Mouse (Mus musculus) A20 (cell line): ENCODE results near the gene Snrpf.

Experiments used
- DNase-seq: peaks from one replicate; pipeline ENCODE4 v3.0.0-alpha.2; 2011; ENCODE audit warnings: low read depth, low spot score

The Snrpf gene

DNA sequence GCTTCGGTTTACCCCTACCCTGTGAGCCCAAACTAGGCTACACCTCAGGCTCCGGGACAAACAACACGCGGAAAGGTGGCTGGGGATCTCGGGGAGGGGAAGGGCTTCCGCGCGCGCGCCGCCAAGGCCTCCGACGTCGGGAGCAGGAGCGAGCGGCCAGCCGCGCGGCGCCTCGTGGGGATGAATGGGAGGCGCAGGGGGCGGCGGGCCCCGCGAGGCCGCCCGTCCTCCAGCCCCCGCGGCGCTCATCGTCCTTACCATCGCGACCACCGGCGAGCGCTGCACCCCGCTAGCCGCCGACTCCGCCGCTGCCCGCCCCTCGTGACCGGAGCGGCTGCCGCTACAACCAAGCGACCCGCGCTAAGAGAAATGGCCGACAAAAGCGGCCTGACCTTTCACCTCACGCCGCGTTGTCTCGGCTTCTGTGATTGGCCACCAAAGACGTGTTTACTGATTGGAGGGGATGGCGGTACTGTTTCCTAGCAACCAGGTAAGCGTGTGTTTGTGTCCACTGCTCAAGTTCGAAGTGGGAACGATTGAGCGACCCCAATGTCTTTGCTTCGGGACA, at the start of gene Snrpf:
TSS of gene Snrpf (minus strand) at position 426 of the 568 bp plus-strand sequence.
- DNase-seq, result peak; percentile 95

DNA sequence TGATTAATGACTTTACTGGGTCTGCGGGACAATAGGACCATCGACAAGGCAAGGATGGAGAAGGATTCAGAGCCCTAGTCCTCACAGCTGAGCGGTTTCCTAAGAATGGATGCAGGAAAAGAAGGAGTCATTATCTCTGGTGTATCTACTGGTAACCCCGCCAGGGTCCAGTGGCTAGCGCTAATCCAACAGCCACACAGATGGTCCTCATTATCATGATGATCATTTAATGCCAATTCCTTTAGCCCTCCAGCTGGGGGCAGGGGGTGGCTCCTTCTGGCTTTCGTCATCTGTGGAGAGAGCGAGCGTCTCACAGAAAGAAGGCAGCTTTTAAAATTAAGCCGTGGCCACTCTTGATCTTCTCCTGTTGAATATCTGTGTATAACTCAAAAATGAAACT, 46.4 kb upstream of the Snrpf start:
- no peak for DNase-seq

DNA sequence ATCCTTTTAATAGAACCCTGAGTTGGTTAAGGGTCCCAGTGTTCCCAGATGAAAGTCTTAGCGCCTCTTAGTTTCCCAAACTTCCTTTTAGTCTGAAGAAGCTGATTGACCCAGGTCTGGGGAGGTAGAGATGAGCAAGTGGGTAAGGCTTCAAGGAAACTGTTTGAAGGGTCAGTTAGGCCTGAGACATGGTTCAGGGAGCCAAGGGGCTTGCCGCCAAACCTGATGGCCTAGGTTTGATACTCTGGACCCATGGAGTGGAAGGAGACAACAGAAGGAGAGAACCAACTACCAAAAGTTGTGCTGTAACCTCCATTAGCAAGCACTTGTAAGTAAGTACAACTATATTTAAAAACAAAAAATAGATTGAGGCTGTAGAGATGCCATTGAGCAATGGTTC, 44.5 kb upstream of the Snrpf start:
- no peak for DNase-seq

DNA sequence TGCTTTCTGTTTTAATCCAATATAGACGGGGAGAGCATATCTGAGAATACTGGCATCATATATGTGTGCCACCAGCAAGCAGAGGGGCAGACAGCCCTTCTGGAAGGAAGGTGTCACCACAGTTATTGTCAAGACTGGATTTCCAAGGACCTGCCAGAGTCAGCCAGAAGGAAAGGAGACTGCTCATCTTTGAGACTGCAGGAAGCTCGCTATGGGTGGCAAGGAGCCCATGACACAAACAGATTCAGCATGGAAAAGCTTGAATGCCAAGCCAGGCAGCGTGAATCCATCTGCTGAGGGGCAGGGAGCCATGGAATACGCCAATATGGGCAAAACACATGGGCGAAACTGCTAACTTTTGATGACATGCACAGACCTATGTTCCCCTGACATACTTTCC, 44.1 kb upstream of the Snrpf start:
- no peak for DNase-seq

DNA sequence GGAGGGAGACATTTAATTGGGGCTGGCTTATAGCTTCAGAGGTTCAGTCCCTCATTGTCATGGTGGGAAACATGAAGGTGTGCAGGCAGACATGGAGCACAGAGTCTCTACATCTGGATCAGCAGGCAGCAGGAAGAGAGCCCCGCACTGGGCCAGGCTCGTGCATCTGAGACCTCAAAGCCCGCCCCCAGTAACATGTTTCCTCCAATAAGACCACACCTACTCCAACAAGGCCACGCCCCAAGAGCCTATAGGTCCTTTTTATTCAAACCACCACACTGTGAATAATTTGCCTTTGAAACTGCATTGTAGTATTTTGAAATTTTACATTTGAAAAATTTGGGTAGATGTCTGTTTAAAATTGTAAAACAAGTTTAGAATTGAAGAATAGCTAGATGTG, 42.6 kb upstream of the Snrpf start:
- no peak for DNase-seq

DNA sequence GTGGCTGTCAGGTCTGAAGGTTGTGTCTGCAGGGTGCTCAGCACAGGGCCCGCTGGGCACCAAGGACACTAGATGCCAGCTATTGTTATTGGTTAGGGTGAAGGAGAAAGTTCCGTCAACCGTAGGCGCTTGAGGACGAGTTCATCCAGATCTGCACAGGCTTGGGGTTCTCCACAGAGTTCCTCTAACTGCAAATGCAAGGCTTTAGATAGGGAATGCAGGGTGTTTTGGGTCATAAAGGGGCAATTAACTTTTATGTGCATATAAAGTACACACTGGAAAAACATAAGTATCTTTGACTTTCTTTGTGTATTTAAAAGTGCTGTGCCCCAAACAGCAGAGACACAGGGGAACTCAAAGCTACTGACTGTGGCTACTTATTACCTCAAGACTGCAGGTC, 40.8 kb upstream of the Snrpf start:
- no peak for DNase-seq

DNA sequence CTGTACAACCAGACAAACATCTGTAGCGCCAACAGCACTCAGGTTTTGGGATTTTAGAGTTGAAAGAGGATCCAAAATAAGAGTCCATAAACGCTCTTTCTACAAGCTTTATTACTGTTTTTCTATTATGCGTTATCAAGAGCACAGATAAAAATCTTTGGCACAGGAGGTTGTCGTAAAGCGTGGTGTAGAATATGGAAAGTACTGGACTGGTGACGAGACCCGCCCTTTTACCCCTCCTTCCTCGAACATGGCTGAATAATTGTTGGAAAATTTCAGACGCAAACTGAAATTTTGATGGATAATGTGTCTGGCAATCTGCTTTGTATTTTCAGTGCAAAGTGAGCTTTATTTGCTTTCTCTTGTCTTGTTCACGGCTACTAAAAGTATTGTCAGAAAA, 34.6 kb upstream of the Snrpf start:
- DNase-seq, result no peak

DNA sequence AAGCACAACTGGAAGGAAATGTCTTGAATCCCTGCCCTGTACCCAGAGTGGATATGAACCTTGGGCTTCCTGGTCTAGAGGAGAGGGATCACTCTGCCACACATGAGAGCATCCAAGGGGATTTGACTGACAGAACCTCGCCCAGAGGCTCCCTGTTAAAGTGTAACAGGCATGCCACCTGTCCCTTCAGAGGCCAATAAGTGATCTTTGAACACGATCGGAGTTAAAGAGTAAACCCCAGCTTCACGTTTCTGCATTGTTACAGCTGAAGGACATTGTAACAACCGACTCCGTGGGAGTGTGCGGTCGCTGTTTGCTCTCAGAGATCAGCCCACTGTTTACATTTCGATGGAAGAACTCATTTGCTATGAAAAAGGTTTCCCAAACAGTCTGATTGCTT, 34.2 kb upstream of the Snrpf start:
- peak; percentile 0 for DNase-seq

DNA sequence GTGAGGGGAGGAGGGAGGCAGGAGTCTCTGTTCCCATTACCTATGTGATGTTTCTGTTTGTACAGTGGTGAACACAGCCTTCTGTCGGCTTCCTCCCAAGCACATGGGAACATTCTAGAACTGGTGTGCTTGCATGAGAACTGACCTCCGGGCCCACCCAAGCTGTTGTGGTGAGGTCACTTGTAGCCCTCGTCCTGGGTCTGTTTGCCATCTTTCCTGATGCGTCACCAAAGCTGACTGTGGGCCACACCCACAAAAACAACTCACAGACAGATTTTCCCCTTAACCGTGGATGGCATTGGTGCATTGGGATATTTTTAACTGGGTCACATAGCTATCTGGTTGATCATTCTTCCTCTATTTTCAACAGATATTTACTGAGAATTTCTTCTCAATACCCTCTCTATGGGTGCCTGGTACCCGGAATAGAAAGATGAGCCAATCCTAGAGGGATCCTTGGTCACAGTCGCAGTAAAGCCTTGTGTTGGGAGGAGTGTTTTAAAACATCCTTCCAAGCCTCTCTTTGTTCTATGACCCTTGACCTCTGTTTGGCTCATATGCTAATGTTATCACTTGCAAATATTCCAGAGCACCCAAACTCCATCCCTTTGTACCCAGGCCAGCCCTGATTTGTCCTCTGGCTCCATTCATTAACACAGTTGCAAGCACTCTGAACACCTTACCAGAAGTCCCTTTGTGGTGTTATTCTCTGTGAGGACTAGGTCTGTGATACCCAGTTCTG, 31.1 kb upstream of the Snrpf start:
- no peak for DNase-seq

DNA sequence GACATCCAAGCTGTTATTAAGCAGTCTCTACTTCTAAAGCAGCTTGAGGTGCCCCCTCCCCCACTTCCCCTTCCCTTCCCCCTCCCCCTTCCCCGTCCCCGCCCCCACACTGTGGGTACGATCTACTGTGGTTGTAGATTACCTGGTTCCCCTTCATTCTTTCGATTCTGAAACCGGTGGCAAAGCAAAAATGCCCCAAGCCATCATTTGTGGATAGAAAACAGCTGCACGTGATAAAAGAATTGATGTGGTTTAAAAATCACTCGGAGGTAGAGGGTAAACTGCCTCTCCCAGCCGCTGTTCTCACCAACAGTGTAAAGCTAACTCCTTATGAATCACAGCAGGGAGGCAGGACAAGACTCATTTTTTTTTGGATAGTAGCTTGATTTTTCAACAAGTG, 25.3 kb upstream of the Snrpf start:
- DNase-seq, result no peak

DNA sequence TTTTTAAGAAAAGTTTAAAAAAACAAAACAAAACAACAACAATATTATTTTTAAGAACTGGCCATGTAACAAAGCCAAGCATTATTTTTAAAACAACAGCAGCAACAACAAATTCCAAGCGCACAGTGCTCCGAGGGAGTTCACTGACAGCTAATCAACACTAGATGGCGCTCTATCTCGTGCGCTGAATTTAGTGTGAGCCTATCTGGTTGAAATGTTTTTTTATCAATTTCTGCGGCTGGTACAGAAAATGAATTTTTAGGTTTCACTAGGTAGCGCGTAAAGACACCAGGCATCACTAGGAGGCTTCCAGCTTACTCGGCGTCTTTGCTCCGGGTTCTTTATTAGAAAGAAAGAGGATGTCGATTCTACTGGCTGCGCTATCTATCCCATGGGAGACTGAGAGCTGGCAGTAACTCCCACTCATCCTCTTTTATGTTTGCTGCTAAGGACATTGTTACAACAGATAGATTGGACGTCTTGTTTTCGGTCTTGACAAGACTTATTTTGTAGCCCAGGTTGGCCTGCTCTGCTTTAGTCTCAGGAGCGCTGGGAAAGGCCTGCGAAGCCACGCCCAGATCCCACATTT, 22.0 kb upstream of the Snrpf start:
- no peak for DNase-seq

DNA sequence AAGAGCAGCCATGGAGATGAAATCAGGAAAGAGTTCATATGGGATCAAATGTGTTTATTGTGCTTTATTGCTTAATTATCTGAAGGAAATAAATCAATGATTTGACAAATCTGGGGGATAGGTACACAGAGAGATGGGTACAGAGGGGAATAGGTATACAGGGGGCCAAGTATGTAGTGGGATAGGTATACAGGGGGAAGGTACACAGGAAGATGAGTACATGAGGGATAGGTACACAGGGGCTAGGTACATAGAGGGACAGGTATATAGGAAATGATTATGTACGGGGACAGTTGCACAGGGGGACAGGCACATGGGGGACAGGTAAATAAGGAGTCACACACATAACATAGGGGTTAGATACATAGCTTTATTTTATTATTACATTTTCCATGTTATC, 21.4 kb upstream of the Snrpf start:
- DNase-seq, result no peak

DNA sequence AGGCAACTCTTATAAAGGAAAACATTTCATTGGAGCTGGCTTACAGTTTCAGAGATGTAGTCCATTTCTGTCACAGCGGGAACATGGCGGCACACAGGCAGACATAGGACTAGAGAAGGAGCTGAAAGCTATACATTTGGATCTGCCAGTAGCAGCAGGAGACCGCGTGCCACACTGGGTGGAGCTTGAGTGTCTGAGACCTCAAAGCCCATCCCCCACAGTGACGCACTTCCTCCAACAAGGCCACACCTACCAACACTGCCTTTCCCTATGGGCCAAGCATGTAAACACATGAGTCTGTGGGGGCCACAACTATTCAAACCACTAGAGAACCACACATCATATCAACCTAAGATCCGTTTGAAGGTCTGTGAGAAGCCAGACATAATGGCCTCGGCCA, 19.7 kb upstream of the Snrpf start:
- no peak for DNase-seq

DNA sequence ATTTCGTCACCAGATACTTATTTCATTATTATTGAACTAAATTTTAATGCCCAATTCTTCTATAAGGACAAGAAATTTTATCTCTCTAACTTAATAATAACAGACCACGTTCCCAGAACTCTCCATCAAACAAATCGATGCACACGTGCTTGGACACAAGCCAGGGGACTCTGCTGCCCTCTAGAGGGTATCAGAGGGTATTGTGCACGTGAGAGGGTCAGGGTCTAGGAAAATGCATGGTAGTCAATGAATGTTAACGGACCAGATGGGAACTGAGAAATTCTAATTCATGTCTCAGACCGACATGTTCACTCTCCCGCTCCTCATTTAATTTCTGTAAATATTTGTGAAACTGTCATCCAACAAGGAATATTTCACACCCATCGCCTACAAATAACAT, 18.5 kb upstream of the Snrpf start:
- peak; percentile 45 for DNase-seq

DNA sequence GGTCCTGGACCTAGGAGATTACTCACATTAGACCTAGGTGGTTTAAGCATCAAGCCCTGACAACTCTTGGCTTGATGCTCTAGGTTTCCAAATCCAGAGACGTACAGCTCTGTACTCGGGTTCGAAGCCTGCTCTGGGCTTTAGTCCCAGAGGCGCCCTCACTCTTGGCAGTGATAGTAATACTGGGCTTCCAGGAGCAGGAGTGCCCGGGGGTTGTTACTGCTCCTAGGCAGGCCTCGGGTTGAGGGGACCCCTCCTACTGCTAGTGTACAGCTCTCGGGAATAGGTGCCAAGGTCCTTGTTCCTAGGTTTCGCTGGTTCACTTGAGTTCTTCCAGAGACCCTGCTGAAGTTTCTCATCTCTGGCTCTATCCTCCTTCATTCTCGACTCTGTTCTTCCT, 16.8 kb upstream of the Snrpf start:
- peak; percentile 0 for DNase-seq

DNA sequence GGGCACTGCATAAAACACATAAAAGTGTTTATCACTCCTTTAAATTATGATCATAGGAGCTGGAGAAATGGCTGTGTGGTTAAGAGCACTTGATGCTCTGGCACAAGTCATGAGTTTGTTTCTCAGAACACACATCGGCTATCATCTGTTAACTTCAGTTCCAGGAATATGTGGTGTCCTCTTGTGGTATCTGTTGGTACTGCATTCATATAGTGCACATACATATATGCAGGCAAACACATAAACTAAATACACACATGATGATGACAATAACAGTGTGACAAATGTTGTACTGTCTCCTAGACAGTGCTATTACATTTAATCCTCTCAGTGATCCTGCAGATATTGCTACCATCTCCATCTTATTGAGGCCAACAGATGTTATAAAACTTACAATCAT, 13.8 kb upstream of the Snrpf start:
- DNase-seq, result peak; percentile 8

DNA sequence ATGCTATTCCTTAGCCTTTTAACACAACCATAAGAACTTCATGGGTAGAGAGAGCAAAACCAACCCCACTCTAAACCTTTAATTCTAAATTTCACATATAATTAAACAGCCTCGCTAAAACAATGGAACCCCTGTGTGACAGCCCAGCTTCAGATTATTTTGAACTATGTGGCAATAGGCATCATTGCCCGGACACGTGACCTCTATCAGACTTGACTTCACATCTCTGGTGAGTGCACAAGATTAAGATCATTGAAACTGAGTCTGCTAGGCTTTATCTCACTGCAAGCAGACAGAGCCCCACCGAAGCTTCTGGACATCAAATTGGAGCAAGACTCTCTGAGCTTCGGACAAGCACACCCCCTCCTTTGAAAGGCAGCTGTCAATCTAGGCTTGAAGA, 12.8 kb upstream of the Snrpf start:
- DNase-seq, result no peak

DNA sequence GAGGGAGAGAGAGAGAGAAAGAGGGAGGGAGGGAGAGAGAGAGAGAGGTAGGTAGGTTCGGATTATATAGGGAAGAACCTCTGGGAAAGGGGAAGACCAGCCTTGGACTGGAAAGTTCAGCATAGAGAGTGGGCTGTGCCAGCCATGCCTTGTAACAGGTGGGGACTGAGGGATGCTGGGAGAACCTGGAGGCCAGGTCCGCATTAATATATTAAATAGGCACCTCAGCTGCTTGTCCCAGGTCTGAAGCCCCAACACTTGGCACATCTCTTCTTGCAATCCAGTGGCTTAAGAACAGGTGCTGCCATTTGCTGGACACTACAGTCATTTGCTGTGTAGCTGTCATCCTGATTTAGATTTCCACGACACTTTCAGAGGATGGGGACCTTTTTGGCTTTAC, 7.1 kb upstream of the Snrpf start:
- DNase-seq, result no peak

DNA sequence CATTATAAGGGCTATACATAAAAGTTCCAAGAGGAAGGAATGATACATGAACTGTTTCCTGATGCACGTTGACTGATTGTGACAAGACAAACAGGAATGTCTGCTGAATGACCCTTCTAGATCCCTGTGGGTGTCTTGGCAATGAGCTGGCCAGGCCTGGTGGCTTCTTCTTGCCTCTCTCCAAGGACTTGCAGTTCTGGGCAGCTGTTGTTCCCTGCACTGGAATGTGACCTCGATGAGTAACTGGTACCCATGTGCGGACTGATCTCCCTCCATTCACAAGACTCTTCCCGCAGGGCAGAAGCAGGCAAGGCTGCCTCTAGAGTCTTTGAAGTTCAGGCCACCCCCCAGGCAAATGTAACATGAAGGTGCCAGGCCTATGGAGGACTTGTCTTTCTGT, 6.3 kb upstream of the Snrpf start:
- no peak for DNase-seq

DNA sequence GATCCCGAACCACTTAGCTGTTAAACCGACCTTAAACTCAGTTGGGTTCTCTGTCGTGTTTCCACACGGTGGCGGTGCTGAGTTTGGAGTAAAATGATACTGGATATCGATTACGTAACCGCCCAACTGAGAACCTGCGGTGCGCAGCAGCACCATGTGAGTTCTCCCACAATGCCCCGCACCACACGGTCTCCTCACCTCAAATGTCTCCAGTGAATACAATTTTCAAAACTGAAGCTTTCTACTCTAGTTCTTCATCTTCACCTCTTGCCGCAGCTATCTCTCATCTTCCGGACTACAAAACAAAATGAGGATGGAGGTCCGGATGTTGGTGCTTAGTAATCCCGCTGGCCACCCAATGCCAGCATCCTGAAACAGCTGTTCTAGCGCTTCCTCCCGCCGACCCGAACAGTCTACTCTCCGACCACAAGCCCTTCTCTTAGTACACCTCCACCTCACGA, 4.5 kb upstream of the Snrpf start:
- peak; percentile 80 for DNase-seq

DNA sequence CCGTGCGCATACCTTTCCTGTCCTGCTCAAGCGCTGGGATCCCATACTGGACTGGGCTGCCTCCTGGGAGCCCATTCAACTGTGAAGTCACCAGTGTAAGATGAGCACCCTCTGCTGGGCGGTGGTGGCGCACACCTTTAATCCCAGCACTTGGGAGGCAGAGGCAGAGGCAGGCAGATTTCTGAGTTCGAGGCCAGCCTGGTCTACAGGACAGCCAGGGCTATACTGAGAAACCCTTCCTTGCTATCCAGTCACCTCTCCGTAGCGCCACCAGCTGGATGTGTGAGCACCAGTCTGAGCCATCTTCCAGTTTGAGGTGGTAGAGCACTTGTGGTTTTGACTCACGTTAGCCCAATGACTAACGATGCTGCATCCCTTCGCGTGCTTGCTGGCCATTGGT, 3.0 kb upstream of the Snrpf start:
- peak; percentile 34 for DNase-seq

DNA sequence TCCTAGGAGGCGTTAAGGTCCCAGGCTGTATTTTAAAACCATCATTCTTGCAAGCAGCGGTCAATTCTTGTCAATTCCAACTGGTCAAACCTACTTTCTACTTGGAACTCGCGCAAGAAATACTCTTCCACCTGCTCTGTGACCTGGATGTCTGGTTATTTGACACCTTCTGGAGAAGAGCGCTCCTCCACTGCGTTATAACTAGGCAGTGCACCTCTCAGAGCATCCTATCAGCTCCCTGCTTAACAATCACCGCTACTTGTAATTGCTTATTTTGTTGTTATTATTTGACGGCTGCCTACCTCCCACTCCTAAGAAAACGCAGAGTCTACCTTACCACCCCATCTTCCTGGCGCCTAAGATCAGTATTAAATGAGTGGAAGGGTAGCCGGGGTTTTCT, 710 bp downstream of the Snrpf start:
- DNase-seq, result peak; percentile 35

DNA sequence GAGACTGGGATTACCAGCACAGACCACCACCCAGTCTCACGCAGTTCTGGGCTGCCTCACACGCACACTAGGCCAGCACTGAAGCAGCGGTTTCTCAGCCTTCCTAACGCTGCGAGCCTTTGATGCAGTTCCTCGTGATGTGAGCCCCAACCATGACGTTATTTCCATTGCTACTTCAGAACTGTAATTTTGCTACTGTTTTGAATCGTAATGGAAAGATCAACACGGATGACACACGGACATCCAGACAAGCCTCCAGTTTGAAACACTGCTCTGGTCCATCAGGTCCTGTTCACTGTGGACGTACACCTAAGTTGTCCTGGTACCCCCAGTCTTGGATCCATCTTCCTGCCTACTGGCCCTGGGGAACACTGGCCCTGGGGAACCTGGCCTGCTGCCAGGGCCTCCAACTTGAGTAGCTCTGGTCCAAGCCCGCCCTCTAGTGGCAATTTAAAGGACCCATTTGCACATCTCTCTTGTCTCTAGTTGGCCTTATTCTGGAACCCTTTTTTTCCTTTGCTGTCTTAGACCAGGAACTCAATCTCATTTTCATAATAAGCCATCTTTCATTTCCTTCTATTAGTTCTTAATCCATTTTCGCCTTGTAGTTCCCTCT, 12.1 kb downstream of the Snrpf start:
- DNase-seq, result peak; percentile 81
